Mouse (Mus musculus) testis, adult 2 months (tissue): ENCODE data around the gene Gabrr2.
A peak's percentile ranks its signal among the peaks of the same experiment; 100 is the strongest.

Source experiments
- CTCF ChIP-seq: fragments of 200-500 bp; IDR thresholded peaks from 2 replicates; pipeline ENCODE4 v1.5.1; 2012; ENCODE audit warnings: low read depth, mild to moderate bottlenecking, inconsistent platforms, low read length, moderate library complexity; ENCODE audit not compliant: control insufficient read depth, insufficient read depth, insufficient replicate concordance
- POLR2A ChIP-seq: fragments of 200-500 bp; IDR thresholded peaks from 2 replicates; pipeline ENCODE4 v1.6.1; 2012; ENCODE audit warnings: low read depth, mild to moderate bottlenecking, inconsistent platforms, low read length, moderate library complexity; ENCODE audit not compliant: control insufficient read depth

DNA sequence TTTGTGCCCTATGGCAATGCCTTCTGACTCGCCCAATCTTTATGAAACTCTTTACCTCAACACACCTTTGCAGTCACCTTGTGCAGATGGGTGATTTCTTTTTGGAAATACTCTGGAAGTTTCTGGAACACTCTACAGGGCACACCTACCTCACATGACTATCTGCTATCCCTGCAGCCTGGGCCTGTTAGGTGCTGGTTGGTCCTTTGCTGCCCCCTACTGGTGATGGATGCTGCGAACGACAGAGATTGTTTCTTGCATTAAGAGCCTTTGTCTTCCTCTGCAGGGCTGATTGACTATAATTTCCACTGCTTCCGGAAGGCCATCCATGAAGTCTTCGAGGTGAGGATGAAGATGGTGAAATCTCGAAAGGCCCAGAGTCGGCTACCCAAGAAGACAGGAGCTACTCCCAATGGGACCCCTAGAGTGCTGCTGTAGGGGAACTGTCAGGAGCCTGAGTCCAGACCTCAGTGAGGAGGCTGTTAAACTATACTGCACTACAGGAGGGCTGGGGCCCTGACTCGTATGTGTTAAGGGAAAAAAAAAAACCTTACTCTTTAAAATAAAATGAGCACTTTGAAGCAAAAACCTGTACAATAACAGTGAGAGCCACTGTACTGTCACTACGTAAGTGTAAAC is 44.3 kb upstream of the Gabrr2 start:
- TF ChIP-seq POLR2A (no peak), CTCF (peak; percentile 91)
